Mouse (Mus musculus) kidney, embryonic 15.5 days (tissue): ENCODE data around the gene Mcfd2. TPM values are rescaled to one million over a fixed set of nuclear protein-coding genes. Genes with fewer than 3 reads are reported as not detected.
A peak's percentile ranks its signal among the peaks of the same experiment; 100 is the strongest.

ENCODE experiments used
- ATAC-seq: fragments of 200-750 bp; cut with Nextera tagmentation; replicated peaks from 2 replicates; pipeline ENCODE4 v1.8.0; 2017; ENCODE audit warnings: moderate TSS enrichment; ENCODE audit not compliant: low FRiP score
- H3K27ac ChIP-seq: fragments of 300-500 bp; sonication (generic); 2 replicates; pipeline ENCODE4 v1.5.1; 2015; ENCODE audit warnings: mild to moderate bottlenecking, inconsistent platforms
- H3K27me3 ChIP-seq: fragments of 300-500 bp; sonication (generic); 2 replicates; pipeline ENCODE4 v1.6.1; 2015; ENCODE audit warnings: inconsistent platforms
- H3K36me3 ChIP-seq: fragments of 300-500 bp; sonication (generic); 2 replicates; pipeline ENCODE4 v1.6.1; 2015; ENCODE audit warnings: inconsistent platforms
- H3K4me1 ChIP-seq: fragments of 300-500 bp; sonication (generic); 2 replicates; pipeline ENCODE4 v1.6.1; 2015; ENCODE audit warnings: inconsistent platforms
- H3K4me2 ChIP-seq: fragments of 300-500 bp; sonication (generic); 2 replicates; pipeline ENCODE4 v1.6.1; 2015; ENCODE audit warnings: moderate library complexity, mild to moderate bottlenecking, inconsistent platforms
- H3K4me3 ChIP-seq: fragments of 300-500 bp; sonication (generic); replicated peaks from 2 replicates; pipeline ENCODE4 v1.5.1; 2015; ENCODE audit warnings: mild to moderate bottlenecking, inconsistent platforms
- H3K9ac ChIP-seq: fragments of 300-500 bp; sonication (generic); 2 replicates; pipeline ENCODE4 v1.6.1; 2015; ENCODE audit warnings: mild to moderate bottlenecking, inconsistent platforms
- H3K9me3 ChIP-seq: fragments of 300-500 bp; sonication (generic); replicated peaks from 2 replicates; pipeline ENCODE4 v1.6.1; 2016; ENCODE audit warnings: inconsistent platforms
- WGBS: fragments of 180-500 bp; shearing (Covaris S2); methylation state at CpG from one replicate; pipeline ENCODE4 v1.1.7; 2015; ENCODE audit warnings: mixed read lengths; 5-methylcytosine and 5-hydroxymethylcytosine counted together
- polyA plus RNA-seq: library from polyadenylated mRNA; unstranded; fragments of >200 nt; fragmentation: Nextera tagmentation; extraction: Ambion mirVana; gene quantifications from 2 replicates; pipeline ENCODE4 v1.2.1, GENCODE M21; 2015

Gene Mcfd2
- 110 and 112 TPM in 2 replicates for polyA plus RNA-seq

DNA sequence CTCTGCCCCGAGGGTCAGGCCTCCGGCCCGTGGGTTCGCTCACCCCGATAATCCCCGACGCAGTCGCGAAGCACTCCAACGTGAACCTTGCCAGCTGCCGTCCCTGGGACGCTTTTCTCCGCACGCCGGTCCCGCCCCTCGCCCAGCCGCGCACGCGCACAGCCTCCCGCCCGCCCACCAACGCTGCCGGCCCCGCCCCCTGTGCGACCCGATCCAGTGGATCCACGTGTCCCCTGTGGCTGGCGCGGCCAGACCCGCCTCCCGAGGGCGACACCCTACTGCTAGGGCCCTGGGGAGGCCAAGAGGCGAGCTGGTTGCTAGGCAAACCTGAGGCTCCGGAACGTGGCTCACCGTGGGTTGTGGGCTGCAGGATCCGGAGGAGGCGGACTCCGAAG, at the start of gene Mcfd2:
Gene Mcfd2 (minus strand): TSS at position 144 of the 395 bp plus-strand sequence.
- peak within 1 kb of the TSS; percentile 82 for H3K4me2 ChIP-seq
- 0% methylated on average over 41 of the region's 41 CpGs for WGBS
- H3K9ac ChIP-seq: peak within 1 kb of the TSS; percentile 99
- H3K4me1 ChIP-seq: peaks cover 20% of the 10 kb centered on the region
- no peaks in the 10 kb centered on the region for H3K9me3 ChIP-seq
- peak within 1 kb of the TSS; percentile 80 for H3K27ac ChIP-seq
- peak; percentile 98 for ATAC-seq
- no peaks in the 10 kb centered on the region for H3K27me3 ChIP-seq
- H3K36me3 ChIP-seq: peaks cover 30% of the 10 kb centered on the region
- peak within 1 kb of the TSS; percentile 96 for H3K4me3 ChIP-seq

DNA sequence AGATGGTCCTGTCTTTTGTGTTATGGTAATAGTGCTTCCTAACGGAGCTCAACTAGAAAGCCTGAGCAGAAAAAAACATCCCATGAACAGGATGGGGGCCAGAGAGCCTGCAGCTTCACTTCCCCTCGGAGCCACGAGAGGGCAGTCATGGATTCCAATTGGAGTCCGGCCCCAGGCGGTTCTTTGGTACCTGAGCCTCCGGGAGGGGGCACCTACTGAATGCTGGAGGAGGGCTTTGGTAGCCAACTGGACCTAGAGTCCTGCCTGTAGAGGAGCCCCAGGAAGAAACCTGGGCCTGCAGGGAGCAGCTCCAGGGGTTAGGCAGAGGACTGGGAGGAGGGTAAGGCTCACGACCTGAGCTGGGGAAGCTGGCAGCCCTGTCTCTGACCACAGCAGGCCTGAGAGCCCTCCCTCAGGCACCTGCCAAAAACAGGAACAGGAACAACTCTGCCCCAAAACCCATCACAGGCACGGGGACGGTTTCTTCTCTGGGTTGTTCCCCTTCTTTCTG, 49.3 kb upstream of the Mcfd2 start:
- Histone ChIP-seq H3K36me3 (no peaks in the 10 kb centered on the region), H3K27me3 (no peaks in the 10 kb centered on the region), H3K9ac (no peak overlapping the region), H3K4me3 (no peak overlapping the region), H3K27ac (no peak overlapping the region), H3K4me2 (0 out of 2 replicates have a peak overlapping the region, but pooled peaks have one; percentile 15), H3K9me3 (no peaks in the 10 kb centered on the region), H3K4me1 (peaks cover 29% of the 10 kb centered on the region)
- ATAC-seq: peak; percentile 44; the same call in 1 of the 2 replicates
- 9% methylated on average over 9 of the region's 9 CpGs for WGBS

- H3K27me3 ChIP-seq: no peaks in the 10 kb centered on the region
- no peak overlapping the region for H3K27ac ChIP-seq
- peaks cover 29% of the 10 kb centered on the region for H3K4me1 ChIP-seq
- 72% methylated on average over 5 of the region's 5 CpGs for WGBS
- H3K9me3 ChIP-seq: no peaks in the 10 kb centered on the region
- no peak overlapping the region for H3K9ac ChIP-seq
- H3K4me2 ChIP-seq: no peak overlapping the region
- H3K4me3 ChIP-seq: no peak overlapping the region
- no peaks in the 10 kb centered on the region for H3K36me3 ChIP-seq
- peak; percentile 26 for ATAC-seq
Measured at GRCm38 (mm10) chr17:87314530-87314946, 48.8 kb upstream of the Mcfd2 start.

DNA sequence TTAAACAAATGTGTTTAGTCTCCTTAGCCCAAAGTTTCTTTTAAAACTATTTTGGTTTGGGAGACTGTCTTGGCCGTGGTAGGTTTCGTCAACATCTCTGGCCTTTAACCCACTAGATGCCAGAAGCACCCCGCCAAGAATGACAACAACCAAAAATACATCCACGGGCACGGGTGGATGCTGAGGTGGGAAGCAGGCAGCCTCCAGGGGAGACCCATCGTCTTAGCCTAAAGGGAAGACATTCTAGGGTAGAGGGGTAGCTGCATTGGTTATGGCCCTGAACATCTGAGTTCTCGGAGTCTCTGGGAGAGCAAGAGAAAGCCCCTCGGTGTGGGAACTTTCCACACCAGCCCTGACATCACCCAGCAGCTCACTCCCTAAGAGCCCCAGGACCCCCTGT, 48.4 kb upstream of the Mcfd2 start:
- 78% methylated on average over 8 of the region's 8 CpGs for WGBS
- Histone ChIP-seq H3K9me3 (no peaks in the 10 kb centered on the region), H3K27me3 (no peaks in the 10 kb centered on the region), H3K9ac (no peak overlapping the region), H3K4me2 (no peak overlapping the region), H3K27ac (no peak overlapping the region), H3K4me3 (no peak overlapping the region), H3K4me1 (peaks cover 29% of the 10 kb centered on the region), H3K36me3 (no peaks in the 10 kb centered on the region)
- no peak for ATAC-seq

DNA sequence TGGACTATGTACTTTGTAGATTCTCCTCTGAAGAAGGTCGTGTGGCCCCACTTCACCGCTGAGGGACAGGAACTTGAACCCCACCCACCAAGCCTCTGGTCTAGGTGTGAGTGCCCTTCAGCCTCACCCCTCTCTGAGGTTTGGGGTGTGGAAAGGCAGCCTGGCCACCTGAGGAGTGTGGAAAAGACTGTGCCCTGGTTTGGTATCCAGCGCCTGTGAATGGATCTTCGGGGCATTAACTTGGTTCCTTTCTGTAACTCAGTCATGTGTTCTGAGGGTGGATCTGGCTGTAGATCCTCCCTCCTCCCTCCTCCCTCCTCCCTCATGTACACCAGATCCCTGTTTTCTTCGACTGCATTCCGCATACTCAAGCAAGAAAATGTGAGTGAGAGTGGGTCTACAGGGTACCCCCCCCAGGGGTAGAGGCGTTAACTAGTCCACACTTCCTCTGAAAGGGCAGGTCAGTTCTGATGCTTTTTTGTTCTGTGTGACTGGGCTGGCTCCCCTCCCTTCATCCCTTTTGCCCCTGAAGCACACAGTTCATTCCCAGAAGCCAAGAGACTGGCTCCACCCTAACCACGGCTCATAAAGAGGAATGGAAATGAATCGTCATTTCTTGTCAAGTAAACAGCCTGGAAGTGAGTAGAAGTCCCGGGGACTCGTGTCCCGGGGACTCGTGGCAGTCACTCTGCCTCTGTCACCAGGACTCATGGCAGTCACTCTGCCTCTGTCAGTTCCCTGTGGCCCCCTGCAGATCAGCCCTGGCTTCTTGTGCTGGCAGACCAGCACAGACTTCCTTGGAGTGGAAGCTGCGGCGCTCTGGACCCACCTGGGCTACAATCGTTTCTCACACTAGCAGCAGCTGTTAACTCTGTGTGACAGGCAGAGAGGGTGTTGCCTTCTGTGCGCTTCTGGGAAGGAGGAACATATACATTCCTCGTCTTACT, 47.5 kb upstream of the Mcfd2 start:
- Histone ChIP-seq H3K4me2 (peak overlapping the region; percentile 2; the same call in 1 of the 2 replicates), H3K9ac (no peak overlapping the region), H3K4me3 (no peak overlapping the region), H3K4me1 (peaks cover 29% of the 10 kb centered on the region), H3K36me3 (no peaks in the 10 kb centered on the region), H3K27ac (peak overlapping the region; percentile 51), H3K9me3 (no peaks in the 10 kb centered on the region), H3K27me3 (no peaks in the 10 kb centered on the region)
- ATAC-seq: no peak
- 43% methylated on average over 18 of the region's 18 CpGs for WGBS

GRCm38 (mm10) chr17:87312351-87312750, 46.6 kb upstream of the Mcfd2 start:
- Histone ChIP-seq H3K9me3 (no peaks in the 10 kb centered on the region), H3K4me2 (no peak overlapping the region), H3K36me3 (no peaks in the 10 kb centered on the region), H3K4me3 (no peak overlapping the region), H3K27ac (peak overlapping the region; percentile 51; the same call in 1 of the 2 replicates), H3K27me3 (no peaks in the 10 kb centered on the region), H3K9ac (0 out of 2 replicates have a peak overlapping the region, but pooled peaks have one; percentile 7), H3K4me1 (peaks cover 29% of the 10 kb centered on the region)
- 40% methylated on average over 12 of the region's 12 CpGs for WGBS
- peak; percentile 84 for ATAC-seq

DNA sequence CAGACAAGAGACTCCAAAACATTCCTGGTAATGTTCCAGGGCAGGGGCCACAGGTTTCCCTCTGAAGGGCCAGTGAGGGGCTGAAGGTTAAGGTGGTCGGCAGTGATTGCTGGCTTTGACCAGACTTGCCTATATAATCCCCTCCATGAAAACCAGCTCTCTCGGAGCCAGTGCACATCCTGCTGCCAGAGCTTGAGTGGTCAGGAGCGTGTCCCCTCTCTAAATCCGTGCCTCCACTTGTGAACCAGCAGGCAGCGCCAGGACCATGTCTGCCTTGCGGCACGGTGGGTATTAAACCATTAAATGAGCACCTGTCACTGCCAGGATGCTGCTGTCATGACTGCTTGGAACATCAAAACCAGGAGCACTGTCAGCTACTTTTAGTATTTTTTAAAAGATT, 44.8 kb upstream of the Mcfd2 start:
- Histone ChIP-seq H3K4me2 (no peak overlapping the region), H3K4me3 (no peak overlapping the region), H3K27me3 (no peaks in the 10 kb centered on the region), H3K27ac (no peak overlapping the region), H3K36me3 (no peaks in the 10 kb centered on the region), H3K9me3 (no peaks in the 10 kb centered on the region), H3K9ac (no peak overlapping the region), H3K4me1 (peaks cover 37% of the 10 kb centered on the region)
- WGBS: 89% methylated on average over 7 of the region's 7 CpGs
- ATAC-seq: no peak

DNA sequence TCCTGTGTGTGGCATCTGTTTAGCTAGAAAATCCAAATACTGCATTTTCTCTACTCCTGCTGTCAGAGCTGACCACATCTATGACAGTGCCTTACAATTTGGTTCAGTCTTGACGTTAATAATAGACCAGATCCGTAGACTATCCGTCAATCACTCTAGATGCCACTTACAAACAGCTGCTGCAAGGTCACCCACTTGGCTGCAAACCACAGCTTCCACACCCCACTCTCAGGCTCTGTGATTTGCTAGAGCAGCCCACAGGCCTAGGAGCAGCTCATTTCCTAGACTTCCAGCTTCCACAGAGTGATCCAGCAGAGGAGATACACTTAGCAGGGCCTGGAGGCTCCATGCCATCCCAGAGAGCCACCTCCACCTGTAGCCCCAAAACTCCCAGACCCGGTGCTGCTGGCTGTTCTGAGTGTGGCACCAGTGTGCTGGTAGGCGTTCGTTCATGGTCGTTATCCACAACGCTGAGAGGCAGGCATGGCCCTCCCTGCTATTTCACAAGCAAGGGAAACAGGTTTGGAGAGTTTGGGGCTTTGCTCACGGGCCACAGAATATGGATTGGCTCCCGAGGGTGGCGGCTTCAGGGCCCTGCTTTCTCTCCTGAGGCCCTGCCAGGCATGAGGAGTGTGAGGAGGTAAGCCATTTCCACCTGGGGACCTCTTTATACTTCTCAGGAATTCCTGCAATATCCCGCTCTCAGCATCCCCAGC, 43.5 kb upstream of the Mcfd2 start:
- Histone ChIP-seq H3K4me1 (peaks cover 39% of the 10 kb centered on the region), H3K27me3 (no peaks in the 10 kb centered on the region), H3K4me2 (no peak overlapping the region), H3K4me3 (no peak overlapping the region), H3K36me3 (no peaks in the 10 kb centered on the region), H3K9me3 (no peaks in the 10 kb centered on the region), H3K9ac (no peak overlapping the region), H3K27ac (no peak overlapping the region)
- 78% methylated on average over 12 of the region's 12 CpGs for WGBS
- ATAC-seq: no peak

- Histone ChIP-seq H3K4me3 (no peak overlapping the region), H3K36me3 (no peaks in the 10 kb centered on the region), H3K9me3 (no peaks in the 10 kb centered on the region), H3K4me1 (peaks cover 29% of the 10 kb centered on the region), H3K9ac (no peak overlapping the region), H3K27ac (peak overlapping the region; percentile 48; the same call in 1 of the 2 replicates), H3K27me3 (no peaks in the 10 kb centered on the region), H3K4me2 (no peak overlapping the region)
- WGBS: 37% methylated on average over 8 of the region's 8 CpGs
- ATAC-seq: no peak
Measured at GRCm38 (mm10) chr17:87306746-87307145, 41.0 kb upstream of the Mcfd2 start.

DNA sequence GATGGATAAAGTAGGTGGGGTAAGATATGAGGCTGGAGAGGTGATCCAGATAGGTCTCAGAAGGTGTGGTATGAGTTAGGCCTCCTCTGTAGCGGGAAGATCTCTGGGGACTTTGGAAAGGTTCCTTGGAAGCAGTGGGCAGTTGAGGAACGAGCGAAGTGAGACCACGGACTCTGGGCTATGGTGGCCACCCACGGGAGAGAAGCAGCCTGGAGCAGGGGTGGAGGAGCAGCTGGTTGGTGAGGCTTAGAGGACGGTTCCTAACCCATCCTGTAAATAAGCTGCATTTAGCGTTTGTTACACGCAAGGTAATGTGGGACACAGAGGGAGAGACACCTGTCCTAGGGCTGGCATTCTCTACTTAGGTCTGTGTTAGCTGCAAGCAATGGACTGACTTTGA, 39.3 kb upstream of the Mcfd2 start:
- 88% methylated on average over 8 of the region's 8 CpGs for WGBS
- ATAC-seq: no peak
- Histone ChIP-seq H3K27me3 (no peaks in the 10 kb centered on the region), H3K27ac (no peak overlapping the region), H3K36me3 (no peaks in the 10 kb centered on the region), H3K4me1 (peaks cover 29% of the 10 kb centered on the region), H3K4me3 (no peak overlapping the region), H3K9me3 (no peaks in the 10 kb centered on the region), H3K4me2 (no peak overlapping the region), H3K9ac (no peak overlapping the region)

GRCm38 (mm10) chr17:87304151-87304894, 38.6 kb upstream of the Mcfd2 start:
- peaks cover 30% of the 10 kb centered on the region for H3K4me1 ChIP-seq
- no peak overlapping the region for H3K9ac ChIP-seq
- no peak for ATAC-seq
- H3K4me2 ChIP-seq: no peak overlapping the region
- H3K27me3 ChIP-seq: no peaks in the 10 kb centered on the region
- H3K36me3 ChIP-seq: no peaks in the 10 kb centered on the region
- H3K9me3 ChIP-seq: no peaks in the 10 kb centered on the region
- WGBS: 70% methylated on average over 11 of the region's 11 CpGs
- no peak overlapping the region for H3K4me3 ChIP-seq
- H3K27ac ChIP-seq: no peak overlapping the region
